Mouse (Mus musculus) spleen, adult 2 months (tissue): Measurements from ENCODE around the gene Prickle4. TPM values are rescaled to one million over a fixed set of nuclear protein-coding genes. Genes with fewer than 3 reads are reported as not detected.

Experiments used
- DNase-seq, 2 experiments: peaks; one replicate each; pipeline versions ENCODE4 v3.0.0 to v3.0.0-alpha.2; 2012 to 2021; ENCODE audit warnings: low spot score in 2 of 2, low read depth in 1 of 2
- H3K27ac ChIP-seq: fragments of 200-500 bp; 2 replicates; pipeline ENCODE4 v1.5.1; 2012; ENCODE audit warnings: low read length, inconsistent platforms; ENCODE audit not compliant: insufficient read depth
- H3K27me3 ChIP-seq: fragments of 200-500 bp; 2 replicates; pipeline ENCODE4 v1.6.1; 2012; ENCODE audit warnings: mild to moderate bottlenecking, moderate library complexity, low read length, inconsistent platforms; ENCODE audit not compliant: control insufficient read depth, insufficient read depth
- H3K36me3 ChIP-seq: fragments of 200-500 bp; 2 replicates; pipeline ENCODE4 v1.6.1; 2012; ENCODE audit warnings: mild to moderate bottlenecking, low read length, inconsistent platforms; ENCODE audit not compliant: control insufficient read depth, insufficient read depth
- H3K4me1 ChIP-seq: fragments of 200-500 bp; 2 replicates; pipeline ENCODE4 v1.6.1; 2011; ENCODE audit warnings: inconsistent platforms; ENCODE audit not compliant: control insufficient read depth, insufficient read depth, insufficient read length
- H3K4me3 ChIP-seq: fragments of 200-500 bp; 2 replicates; pipeline ENCODE4 v1.5.1; 2011; ENCODE audit warnings: mild to moderate bottlenecking, inconsistent platforms; ENCODE audit not compliant: insufficient read depth, insufficient read length; ENCODE audit errors: extremely low read depth
- CTCF ChIP-seq: fragments of 200-500 bp; IDR thresholded peaks from 2 replicates; pipeline ENCODE4 v1.5.1; 2011; ENCODE audit warnings: mild to moderate bottlenecking, inconsistent platforms; ENCODE audit not compliant: insufficient read depth, insufficient read length, insufficient replicate concordance; ENCODE audit errors: extremely low read depth
- POLR2A ChIP-seq: fragments of 200-500 bp; IDR thresholded peaks from 2 replicates; pipeline ENCODE4 v1.6.1; 2011; ENCODE audit warnings: low read depth, low read length, inconsistent platforms
- WGBS: fragments of 180-500 bp; shearing (Covaris S2); methylation state at CpG from one replicate; pipeline ENCODE4 v1.1.7; 2018; 5-methylcytosine and 5-hydroxymethylcytosine counted together
- polyA plus RNA-seq: library from polyadenylated mRNA; depleted of rRNA; stranded (reverse); fragments of >200 nt; gene quantifications from 2 replicates; pipeline ENCODE4 v1.2.3, GENCODE M21; 2012

The Prickle4 gene
- polyA plus RNA-seq, 1 experiment: 1.7 TPM

- WGBS: 2% methylated on average over 70 of the region's 70 CpGs
- peak; percentile 78 for TF ChIP-seq POLR2A
- no peak for TF ChIP-seq CTCF
Measured at GRCm38 (mm10) chr17:47687409-47688343, 6.9 kb downstream of the Prickle4 start.

GRCm38 (mm10) chr17:47682836-47683235 lies 11.7 kb downstream of the Prickle4 start:
- Histone ChIP-seq H3K36me3 (peaks cover 2% of the 10 kb centered on the region), H3K27me3 (no peaks in the 10 kb centered on the region), H3K27ac (no peak overlapping the region), H3K4me3 (no peak overlapping the region), H3K4me1 (no peaks in the 10 kb centered on the region)
- TF ChIP-seq POLR2A (no peak), CTCF (no peak)
- no peak for DNase-seq
- WGBS: 63% methylated on average over 4 of the region's 4 CpGs

More at GRCm38 (mm10) chr17:47687409-47688343, 6.9 kb downstream of the Prickle4 start:
- H3K4me1 ChIP-seq: peaks cover 5% of the 10 kb centered on the region; the same call in 1 of the 2 replicates
- DNase-seq: peak; percentile 90 to 92
- H3K36me3 ChIP-seq: peaks cover 2% of the 10 kb centered on the region; the same call in 1 of the 2 replicates
- H3K4me3 ChIP-seq: peak overlapping the region; percentile 80
- H3K27me3 ChIP-seq: no peaks in the 10 kb centered on the region
- H3K27ac ChIP-seq: peak overlapping the region; percentile 53

- WGBS: 93% methylated on average over 5 of the region's 5 CpGs
- DNase-seq: no peak
- no peak for TF ChIP-seq CTCF
- no peak for TF ChIP-seq POLR2A
- Histone ChIP-seq H3K27ac (no peak overlapping the region), H3K4me3 (no peak overlapping the region), H3K27me3 (no peaks in the 10 kb centered on the region), H3K36me3 (no peaks in the 10 kb centered on the region; the same call in none of the 2 replicates), H3K4me1 (no peaks in the 10 kb centered on the region)
Measured at GRCm38 (mm10) chr17:47678702-47679101, 15.8 kb downstream of the Prickle4 start.

GRCm38 (mm10) chr17:47678238-47678637 lies 16.3 kb downstream of the Prickle4 start:
- no peak overlapping the region for H3K4me3 ChIP-seq
- no peak overlapping the region for H3K27ac ChIP-seq
- TF ChIP-seq CTCF (no peak), POLR2A (no peak)
- WGBS: 95% methylated on average over 5 of the region's 5 CpGs
- no peaks in the 10 kb centered on the region for H3K4me1 ChIP-seq
- no peak for DNase-seq
- no peaks in the 10 kb centered on the region for H3K27me3 ChIP-seq
- H3K36me3 ChIP-seq: no peaks in the 10 kb centered on the region; the same call in none of the 2 replicates

- H3K4me1 ChIP-seq: peaks cover 3% of the 10 kb centered on the region; the same call in 1 of the 2 replicates
- peak in 1 of 2 experiments; percentile 37 for DNase-seq
- no peaks in the 10 kb centered on the region; the same call in none of the 2 replicates for H3K36me3 ChIP-seq
- H3K4me3 ChIP-seq: no peak overlapping the region
- TF ChIP-seq CTCF (peak; percentile 56; the same call in 1 of the 2 replicates), POLR2A (no peak)
- WGBS: 33% methylated on average over 9 of the region's 9 CpGs
- H3K27me3 ChIP-seq: no peaks in the 10 kb centered on the region; the same call in 1 of the 2 replicates
- no peak overlapping the region for H3K27ac ChIP-seq
Measured at GRCm38 (mm10) chr17:47676581-47676980, 18.0 kb downstream of the Prickle4 start.

- Histone ChIP-seq H3K4me1 (peaks cover 3% of the 10 kb centered on the region; the same call in 1 of the 2 replicates), H3K4me3 (peak overlapping the region; percentile 15; the same call in 1 of the 2 replicates), H3K27me3 (no peaks in the 10 kb centered on the region; the same call in 1 of the 2 replicates), H3K36me3 (no peaks in the 10 kb centered on the region; the same call in 1 of the 2 replicates), H3K27ac (no peak overlapping the region)
- WGBS: 18% methylated on average over 68 of the region's 68 CpGs
- TF ChIP-seq POLR2A (no peak), CTCF (no peak)
- no peak for DNase-seq
Measured at GRCm38 (mm10) chr17:47672311-47673111, 22.0 kb downstream of the Prickle4 start.
